Mouse (Mus musculus) liver, embryonic 14.5 days (tissue): ENCODE results near the gene Ager. TPM values are rescaled to one million over a fixed set of nuclear protein-coding genes. Genes with fewer than 3 reads are reported as not detected.

Experiments used
- ATAC-seq: fragments of 200-750 bp; cut with Nextera tagmentation; 2 replicates; pipeline ENCODE4 v1.8.0; 2017; ENCODE audit warnings: moderate number of reproducible peaks, mild to moderate bottlenecking, moderate library complexity; ENCODE audit not compliant: insufficient read depth
- DNase-seq, 3 experiments: peaks; one replicate each; pipeline ENCODE4 v3.0.0-alpha.2; 2012 to 2013; ENCODE audit warnings: low read depth in 3 of 3, low spot score in 3 of 3
- H3K27ac ChIP-seq: fragments of 300-500 bp; sonication (generic); 2 replicates; pipeline ENCODE4 v1.5.1; 2014; ENCODE audit warnings: moderate library complexity, mild to moderate bottlenecking, control low read depth, inconsistent platforms
- H3K27me3 ChIP-seq: fragments of 300-500 bp; sonication (generic); 2 replicates; pipeline ENCODE4 v1.6.1; 2014; ENCODE audit warnings: mild to moderate bottlenecking, low read length, moderate library complexity; ENCODE audit not compliant: control insufficient read depth, insufficient read depth
- H3K36me3 ChIP-seq: fragments of 300-500 bp; sonication (generic); replicated peaks from 2 replicates; pipeline ENCODE4 v1.6.1; 2014; ENCODE audit warnings: low read depth; ENCODE audit not compliant: control insufficient read depth, insufficient read depth
- H3K4me1 ChIP-seq, 2 experiments: fragments of 200-500 bp in 1 of 2; fragments of 300-500 bp in 1 of 2; sonication (generic) in 1 of 2; replicated peaks; 2 replicates each; pipeline ENCODE4 v1.6.1; 2012 to 2014; ENCODE audit warnings: antibody characterized with exemption in 1 of 2, inconsistent platforms in 1 of 2, low read length in 1 of 2; ENCODE audit not compliant: control insufficient read depth in 2 of 2, insufficient read depth in 2 of 2
- H3K4me2 ChIP-seq: fragments of 300-500 bp; sonication (generic); 2 replicates; pipeline ENCODE4 v1.6.1; 2014; ENCODE audit warnings: low read depth, mild to moderate bottlenecking, control low read depth, moderate library complexity
- H3K4me3 ChIP-seq, 2 experiments: fragments of 200-500 bp in 1 of 2; fragments of 300-500 bp in 1 of 2; sonication (generic) in 1 of 2; 2 replicates each; pipeline ENCODE4 v1.5.1; 2012 to 2014; ENCODE audit warnings: low read depth in 2 of 2, low read length in 2 of 2, mild to moderate bottlenecking in 2 of 2, control low read depth in 1 of 2, inconsistent platforms in 1 of 2, moderate library complexity in 1 of 2; ENCODE audit not compliant: insufficient read depth in 1 of 2
- H3K9ac ChIP-seq: fragments of 300-500 bp; sonication (generic); replicated peaks from 2 replicates; pipeline ENCODE4 v1.6.1; 2014; ENCODE audit warnings: mild to moderate bottlenecking, control low read depth, moderate library complexity
- H3K9me3 ChIP-seq: fragments of 300-500 bp; sonication (generic); 2 replicates; pipeline ENCODE4 v1.6.1; 2016; ENCODE audit warnings: low read length, mixed read lengths; ENCODE audit not compliant: control insufficient read depth
- CTCF ChIP-seq: IDR thresholded peaks from 2 replicates; pipeline ENCODE4 v1.5.1; 2016; ENCODE audit warnings: antibody characterized with exemption, low read depth, control low read depth
- EP300 ChIP-seq: IDR thresholded peaks from 2 replicates; pipeline ENCODE4 v1.6.1; 2016; ENCODE audit warnings: antibody characterized with exemption, low read depth
- WGBS: fragments of 180-500 bp; shearing (Covaris S2); extraction: QIAGEN DNeasy Blood & Tissue Kit; methylation state at CpG from one replicate; pipeline ENCODE4 v1.1.7; 2014; ENCODE audit not compliant: insufficient replicate concordance; 5-methylcytosine and 5-hydroxymethylcytosine counted together
- polyA plus RNA-seq, 2 experiments: library from polyadenylated mRNA; depleted of rRNA in 1 of 2; stranded (reverse) in 1 of 2; unstranded in 1 of 2; fragments of >200 nt; fragmentation: Nextera tagmentation in 1 of 2; extraction: Ambion mirVana in 1 of 2; gene quantifications; 2 replicates each; pipeline versions ENCODE4 v1.2.1 to v1.2.3; 2012 to 2014

Gene Ager
- polyA plus RNA-seq, 2 experiments = 0.41 to 1.3 TPM

- ATAC-seq (no peak), DNase-seq (no peak)
- H3K4me1 ChIP-seq = peaks cover 13 to 26% of the 10 kb centered on the region in 2 experiments
- peak overlapping the region in 1 of 2 experiments; percentile 17; a peak in 1 of 4 replicates for H3K4me3 ChIP-seq
- H3K27ac ChIP-seq = no peak overlapping the region
- WGBS = 59% methylated on average over 30 of the region's 30 CpGs
- TF ChIP-seq EP300 = no peak
- TF ChIP-seq CTCF = no peak
- H3K9me3 ChIP-seq = no peaks in the 10 kb centered on the region
- no peaks in the 10 kb centered on the region; the same call in 1 of the 2 replicates for H3K36me3 ChIP-seq
- peak overlapping the region; percentile 72 for H3K4me2 ChIP-seq
- no peaks in the 10 kb centered on the region; the same call in 1 of the 2 replicates for H3K27me3 ChIP-seq
- H3K9ac ChIP-seq = no peak overlapping the region
Measured at GRCm38 (mm10) chr17:34645831-34646511, 48.3 kb downstream of the Ager start.

- DNase-seq (peak; percentile 97 to 98 (median 97)), ATAC-seq (peak; percentile 96)
- H3K4me3 ChIP-seq = peak within 1 kb of the TSS; percentile 89 to 93
- H3K27ac ChIP-seq = peak within 1 kb of the TSS; percentile 39; the same call in 1 of the 2 replicates
- no peak for TF ChIP-seq EP300
- TF ChIP-seq CTCF = no peak
- peaks cover 13 to 26% of the 10 kb centered on the region in 2 experiments for H3K4me1 ChIP-seq
- H3K27me3 ChIP-seq = no peaks in the 10 kb centered on the region; the same call in 1 of the 2 replicates
- peak within 1 kb of the TSS; percentile 86 for H3K4me2 ChIP-seq
- peaks cover 2% of the 10 kb centered on the region for H3K36me3 ChIP-seq
- H3K9ac ChIP-seq = peak within 1 kb of the TSS; percentile 83
- under 1% methylated on average over 66 of the region's 66 CpGs for WGBS
- H3K9me3 ChIP-seq = no peaks in the 10 kb centered on the region
Measured at GRCm38 (mm10) chr17:34646906-34647787, 49.5 kb downstream of the Ager start, which contains the start of gene Atf6b. Gene Atf6b, plus strand, starts transcription at chr17:34647146.

DNA sequence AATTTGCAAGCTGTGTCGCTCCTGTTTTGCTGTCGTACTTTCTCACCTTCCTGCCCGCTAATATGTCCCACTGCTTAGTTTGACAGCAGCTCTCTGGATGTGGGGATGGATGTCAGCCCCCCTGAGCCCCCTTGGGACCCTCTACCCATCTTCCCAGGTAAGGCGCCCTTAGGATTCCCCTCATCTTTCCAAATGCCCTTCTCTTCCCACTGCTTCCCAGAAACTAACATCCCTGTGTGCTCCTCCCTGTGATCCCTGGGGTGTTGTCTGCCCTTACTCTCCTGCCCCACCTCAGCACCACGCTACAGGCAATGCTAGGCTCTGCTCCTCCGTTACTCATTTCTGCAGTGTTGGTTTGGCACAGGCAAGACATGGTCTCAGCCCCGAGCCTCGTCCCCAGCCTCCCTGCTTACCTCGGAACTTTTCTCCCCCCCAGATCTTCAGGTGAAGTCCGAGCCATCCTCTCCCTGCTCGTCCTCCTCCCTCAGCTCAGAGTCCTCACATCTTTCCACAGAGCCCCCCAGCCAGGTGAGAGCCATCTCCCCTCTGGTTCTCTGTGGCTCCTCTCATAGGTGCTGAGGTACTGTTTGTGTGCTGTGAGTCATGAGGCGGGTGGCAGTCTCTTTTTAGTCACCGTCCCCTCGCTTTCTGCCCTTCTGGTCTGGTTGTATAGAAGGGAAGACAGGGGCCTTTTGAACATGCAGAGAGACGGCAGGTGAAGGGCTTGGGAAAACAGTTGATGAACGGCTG lies 50.7 kb downstream of the Ager start:
- TF ChIP-seq CTCF (no peak), EP300 (no peak)
- H3K27ac ChIP-seq = no peak overlapping the region

DNA sequence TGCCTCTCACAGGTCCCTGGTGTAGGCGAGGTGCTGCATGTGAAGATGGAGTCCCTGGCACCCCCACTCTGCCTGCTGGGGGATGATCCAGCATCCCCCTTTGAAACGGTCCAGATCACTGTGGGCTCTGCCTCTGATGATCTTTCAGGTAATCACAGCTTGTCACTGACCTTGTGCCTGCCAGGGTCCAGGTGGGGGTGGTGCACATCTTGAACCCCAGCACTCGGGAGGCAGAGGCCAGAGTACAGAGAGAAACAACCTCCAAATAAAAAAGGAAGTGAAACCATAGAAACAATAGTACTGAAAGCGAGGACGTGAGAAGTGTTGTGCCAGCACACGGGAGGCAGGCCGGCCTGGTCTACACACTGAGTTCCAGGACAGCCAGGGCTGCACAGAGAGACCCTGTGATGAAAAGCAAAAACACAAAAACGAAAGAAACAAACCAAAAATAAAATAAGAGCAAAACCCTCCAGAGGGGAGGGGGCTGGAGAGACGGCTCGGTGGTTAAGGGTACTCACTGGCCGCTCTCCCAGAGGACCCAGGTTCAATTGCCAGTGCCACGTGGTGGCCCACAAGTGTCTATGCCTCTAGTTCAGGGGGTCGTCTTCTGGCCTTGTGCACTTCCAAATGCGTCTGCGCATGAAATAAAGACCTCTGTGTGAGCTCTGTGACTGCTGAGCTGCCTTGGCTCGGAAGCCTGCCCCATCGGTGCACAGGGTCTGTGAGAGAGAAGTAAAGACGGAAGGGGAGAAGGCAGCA lies 51.6 kb downstream of the Ager start:
- no peak for TF ChIP-seq CTCF
- TF ChIP-seq EP300 = no peak
- no peak overlapping the region for H3K4me3 ChIP-seq
- H3K27ac ChIP-seq = no peak overlapping the region
- no peak overlapping the region for H3K4me2 ChIP-seq
- WGBS = 77% methylated on average over 18 of the region's 18 CpGs
- peaks cover 13 to 24% of the 10 kb centered on the region in 2 experiments for H3K4me1 ChIP-seq
- no peak overlapping the region for H3K9ac ChIP-seq
- peaks cover 2% of the 10 kb centered on the region for H3K36me3 ChIP-seq
- H3K27me3 ChIP-seq = no peaks in the 10 kb centered on the region
- H3K9me3 ChIP-seq = no peaks in the 10 kb centered on the region
- no peak for DNase-seq
- no peak for ATAC-seq

More for the DNA sequence above, 50.7 kb downstream of the Ager start:
- ATAC-seq (no peak), DNase-seq (no peak)
- no peaks in the 10 kb centered on the region for H3K9me3 ChIP-seq
- H3K27me3 ChIP-seq = no peaks in the 10 kb centered on the region
- H3K9ac ChIP-seq = no peak overlapping the region
- H3K4me2 ChIP-seq = peak overlapping the region; percentile 86
- H3K4me1 ChIP-seq = peaks cover 13 to 26% of the 10 kb centered on the region in 2 experiments
- H3K4me3 ChIP-seq = peak overlapping the region; percentile 12 to 93
- peaks cover 2% of the 10 kb centered on the region for H3K36me3 ChIP-seq
- WGBS = 74% methylated on average over 16 of the region's 16 CpGs

Other genes starting within 250 kb of the Ager start
- 0.01 and 0.03 TPM in 2 replicates for gene Btnl2, start 243.0 kb upstream of the Ager start, polyA plus RNA-seq (2012; rRNA removed)
- gene Btnl2, start 243.0 kb upstream of the Ager start, polyA plus RNA-seq (2014; fragmentation: Nextera tagmentation; extraction: Ambion mirVana) = not detected in 2 replicates
- not detected in 2 replicates for gene Btnl1, start 220.7 kb upstream of the Ager start, polyA plus RNA-seq (2012; rRNA removed)
- not detected in 2 replicates for gene Btnl1, start 220.7 kb upstream of the Ager start, polyA plus RNA-seq (2014; fragmentation: Nextera tagmentation; extraction: Ambion mirVana)
- 0.03 and 0.17 TPM in 2 replicates for gene BC051142, start 199.0 kb upstream of the Ager start, polyA plus RNA-seq (2012; rRNA removed)
- gene BC051142, start 199.0 kb upstream of the Ager start, polyA plus RNA-seq (2014; fragmentation: Nextera tagmentation; extraction: Ambion mirVana) = 0.08 and 0.66 TPM in 2 replicates
- gene Btnl4, start 120.5 kb upstream of the Ager start, polyA plus RNA-seq (2012; rRNA removed) = not detected in 2 replicates
- not detected in 2 replicates for gene Btnl4, start 120.5 kb upstream of the Ager start, polyA plus RNA-seq (2014; fragmentation: Nextera tagmentation; extraction: Ambion mirVana)
- gene Btnl6, start 80.5 kb upstream of the Ager start, polyA plus RNA-seq (2012; rRNA removed) = not detected in 2 replicates
- not detected in 2 replicates for gene Btnl6, start 80.5 kb upstream of the Ager start, polyA plus RNA-seq (2014; fragmentation: Nextera tagmentation; extraction: Ambion mirVana)
- 0.99 and 1.6 TPM in 2 replicates for gene Notch4, start 33.6 kb upstream of the Ager start, polyA plus RNA-seq (2012; rRNA removed)
- gene Notch4, start 33.6 kb upstream of the Ager start, polyA plus RNA-seq (2014; fragmentation: Nextera tagmentation; extraction: Ambion mirVana) = 0.58 and 0.67 TPM in 2 replicates
- gene Gpsm3, start 8.1 kb upstream of the Ager start, polyA plus RNA-seq (2012; rRNA removed) = 2.9 and 4.2 TPM in 2 replicates
- 8.1 and 9.8 TPM in 2 replicates for gene Gpsm3, start 8.1 kb upstream of the Ager start, polyA plus RNA-seq (2014; fragmentation: Nextera tagmentation; extraction: Ambion mirVana)
- gene Pbx2, start 6.6 kb upstream of the Ager start, polyA plus RNA-seq (2012; rRNA removed) = 21.1 and 22.7 TPM in 2 replicates
- gene Pbx2, start 6.6 kb upstream of the Ager start, polyA plus RNA-seq (2014; fragmentation: Nextera tagmentation; extraction: Ambion mirVana) = 2.7 and 3.3 TPM in 2 replicates
- 51.5 and 61.2 TPM in 2 replicates for gene Rnf5, start 5.8 kb downstream of the Ager start, polyA plus RNA-seq (2012; rRNA removed)
- 59.6 and 66.4 TPM in 2 replicates for gene Rnf5, start 5.8 kb downstream of the Ager start, polyA plus RNA-seq (2014; fragmentation: Nextera tagmentation; extraction: Ambion mirVana)
- gene Agpat1, start 6.4 kb downstream of the Ager start, polyA plus RNA-seq (2012; rRNA removed) = 35.9 and 45.5 TPM in 2 replicates
- 19.0 and 21.4 TPM in 2 replicates for gene Agpat1, start 6.4 kb downstream of the Ager start, polyA plus RNA-seq (2014; fragmentation: Nextera tagmentation; extraction: Ambion mirVana)
- gene Egfl8, start 18.1 kb downstream of the Ager start, polyA plus RNA-seq (2012; rRNA removed) = 0.39 and 0.40 TPM in 2 replicates
- gene Egfl8, start 18.1 kb downstream of the Ager start, polyA plus RNA-seq (2014; fragmentation: Nextera tagmentation; extraction: Ambion mirVana) = 0.10 and 0.27 TPM in 2 replicates
- 10.4 and 11.6 TPM in 2 replicates for gene Ppt2, start 30.6 kb downstream of the Ager start, polyA plus RNA-seq (2012; rRNA removed)
- 10.5 and 12.9 TPM in 2 replicates for gene Ppt2, start 30.6 kb downstream of the Ager start, polyA plus RNA-seq (2014; fragmentation: Nextera tagmentation; extraction: Ambion mirVana)
- 0.04 and 0.11 TPM in 2 replicates for gene Prrt1, start 31.7 kb downstream of the Ager start, polyA plus RNA-seq (2012; rRNA removed)
- not detected in 2 replicates for gene Prrt1, start 31.7 kb downstream of the Ager start, polyA plus RNA-seq (2014; fragmentation: Nextera tagmentation; extraction: Ambion mirVana)
- gene Fkbpl, start 46.9 kb downstream of the Ager start, polyA plus RNA-seq (2012; rRNA removed) = 0.47 and 1.6 TPM in 2 replicates
- 2.9 and 3.2 TPM in 2 replicates for gene Fkbpl, start 46.9 kb downstream of the Ager start, polyA plus RNA-seq (2014; fragmentation: Nextera tagmentation; extraction: Ambion mirVana)
- gene Atf6b, start 49.3 kb downstream of the Ager start, polyA plus RNA-seq (2012; rRNA removed) = 15.5 and 16.6 TPM in 2 replicates
- gene Atf6b, start 49.3 kb downstream of the Ager start, polyA plus RNA-seq (2014; fragmentation: Nextera tagmentation; extraction: Ambion mirVana) = 11.3 and 12.6 TPM in 2 replicates
- gene Tnxb, start 72.7 kb downstream of the Ager start, polyA plus RNA-seq (2012; rRNA removed) = 0.17 and 0.21 TPM in 2 replicates
- 0.10 and 0.13 TPM in 2 replicates for gene Tnxb, start 72.7 kb downstream of the Ager start, polyA plus RNA-seq (2014; fragmentation: Nextera tagmentation; extraction: Ambion mirVana)
- 2.6 and 2.9 TPM in 2 replicates for gene C4b, start 146.0 kb downstream of the Ager start, polyA plus RNA-seq (2012; rRNA removed)
- gene C4b, start 146.0 kb downstream of the Ager start, polyA plus RNA-seq (2014; fragmentation: Nextera tagmentation; extraction: Ambion mirVana) = 3.4 and 4.8 TPM in 2 replicates
- 0.02 TPM in 1 of 2 replicates, not detected in the other for gene Cyp21a1, start 206.7 kb downstream of the Ager start, polyA plus RNA-seq (2012; rRNA removed)
- gene Cyp21a1, start 206.7 kb downstream of the Ager start, polyA plus RNA-seq (2014; fragmentation: Nextera tagmentation; extraction: Ambion mirVana) = not detected in 2 replicates
- gene Stk19, start 239.1 kb downstream of the Ager start, polyA plus RNA-seq (2012; rRNA removed) = 12.8 and 14.8 TPM in 2 replicates
- gene Stk19, start 239.1 kb downstream of the Ager start, polyA plus RNA-seq (2014; fragmentation: Nextera tagmentation; extraction: Ambion mirVana) = 10.6 and 13.3 TPM in 2 replicates
- 27.7 and 30.6 TPM in 2 replicates for gene Dxo, start 239.2 kb downstream of the Ager start, polyA plus RNA-seq (2012; rRNA removed)
- 24.0 and 28.1 TPM in 2 replicates for gene Dxo, start 239.2 kb downstream of the Ager start, polyA plus RNA-seq (2014; fragmentation: Nextera tagmentation; extraction: Ambion mirVana)